Mouse (Mus musculus) spleen, embryonic (tissue): Measurements from ENCODE around the gene Olfr223.
"Not testable (repeated sequence)": the region's sequence is repeated elsewhere in the genome, so short reads cannot be mapped to it uniquely, and the experiment has no call there.

ENCODE experiments used
- CTCF ChIA-PET: fragments of 350-600 bp; sonication (Branson Sonifier 250); formaldehyde crosslinking; loops from one replicate; lab custom pipeline; 2022; lab: Charles Lee

Olfr223 gene

GRCm38 (mm10) chr11:59593189-59593588 is at the start of gene Olfr223:
Olfr223 (minus strand) TSS chr11:59593289.
- CTCF ChIA-PET, result no interaction called here

- CTCF ChIA-PET, result interaction anchor here (0.5 kb wide), 1 partner anchor 537 kb away, joined by 11 read pairs; no protein-coding TSS in a partner anchor
Measured at GRCm38 (mm10) chr11:59642420-59642819, 49.3 kb upstream of the Olfr223 start.

GRCm38 (mm10) chr11:59641227-59641626 is 48.1 kb upstream of the Olfr223 start:
- CTCF ChIA-PET, result interaction anchor here (0.6 kb wide), 1 partner anchor 92 kb away, joined by 3 read pairs; no protein-coding TSS in a partner anchor

GRCm38 (mm10) chr11:59639957-59640643 is 47.0 kb upstream of the Olfr223 start:
- CTCF ChIA-PET, result no interaction called here

GRCm38 (mm10) chr11:59636695-59637414 is 43.8 kb upstream of the Olfr223 start:
- CTCF ChIA-PET, result no interaction called here

- CTCF ChIA-PET, result no interaction called here
Measured at GRCm38 (mm10) chr11:59635821-59636694, 43.0 kb upstream of the Olfr223 start.

GRCm38 (mm10) chr11:59635251-59635795 is 42.2 kb upstream of the Olfr223 start:
- CTCF ChIA-PET, result interaction anchor here (0.5 kb wide), 1 partner anchor 54 kb away, joined by 5 read pairs; no protein-coding TSS in a partner anchor

GRCm38 (mm10) chr11:59634001-59634660 is 41.0 kb upstream of the Olfr223 start:
- CTCF ChIA-PET, result no interaction called here

GRCm38 (mm10) chr11:59633037-59633436 is 39.9 kb upstream of the Olfr223 start:
- CTCF ChIA-PET, result no interaction called here

GRCm38 (mm10) chr11:59631980-59632379 is 38.9 kb upstream of the Olfr223 start:
- CTCF ChIA-PET, result interaction anchor here (0.5 kb wide), 1 partner anchor 73 kb away, joined by 4 read pairs; no protein-coding TSS in a partner anchor

GRCm38 (mm10) chr11:59629871-59630270 is 36.8 kb upstream of the Olfr223 start:
- CTCF ChIA-PET, result no interaction called here

GRCm38 (mm10) chr11:59628177-59628576 is 35.1 kb upstream of the Olfr223 start:
- CTCF ChIA-PET, result interaction anchor here (0.9 kb wide), 1 partner anchor 80 kb away, joined by 3 read pairs; no protein-coding TSS in a partner anchor

GRCm38 (mm10) chr11:59626192-59626591 is 33.1 kb upstream of the Olfr223 start:
- CTCF ChIA-PET, result no interaction called here

- CTCF ChIA-PET, result interaction anchor here (0.7 kb wide), 1 partner anchor 62 kb away, joined by 3 read pairs; no protein-coding TSS in a partner anchor
Measured at GRCm38 (mm10) chr11:59624017-59624630, 31.0 kb upstream of the Olfr223 start.

- CTCF ChIA-PET, result interaction anchor here (0.6 kb wide), 1 partner anchor 19 kb away, joined by 9 read pairs; no protein-coding TSS in a partner anchor
Measured at GRCm38 (mm10) chr11:59622214-59622613, 29.1 kb upstream of the Olfr223 start.

GRCm38 (mm10) chr11:59616986-59617385 is 23.9 kb upstream of the Olfr223 start:
- CTCF ChIA-PET, result not testable (repeated sequence)

- CTCF ChIA-PET, result no interaction called here
Measured at GRCm38 (mm10) chr11:59614120-59614519, 21.0 kb upstream of the Olfr223 start.

- CTCF ChIA-PET, result no interaction called here
Measured at GRCm38 (mm10) chr11:59611646-59612045, 18.6 kb upstream of the Olfr223 start.

GRCm38 (mm10) chr11:59602287-59602686 is 9.2 kb upstream of the Olfr223 start:
- CTCF ChIA-PET, result no interaction called here

GRCm38 (mm10) chr11:59600872-59601271 is 7.8 kb upstream of the Olfr223 start:
- CTCF ChIA-PET, result no interaction called here
